Mouse (Mus musculus) hindbrain, embryonic 14.5 days (tissue): ENCODE results near the gene Epha3. TPM values are rescaled to one million over a fixed set of nuclear protein-coding genes. Genes with fewer than 3 reads are reported as not detected.
A peak's percentile ranks its signal among the peaks of the same experiment; 100 is the strongest.

Experiments
- ATAC-seq: fragments of 200-750 bp; cut with Nextera tagmentation; 2 replicates; pipeline ENCODE4 v1.8.0; 2017; ENCODE audit warnings: moderate number of reproducible peaks, mild to moderate bottlenecking, moderate TSS enrichment, moderate library complexity; ENCODE audit not compliant: low FRiP score
- DNase-seq: peaks from one replicate; pipeline ENCODE4 v3.0.0-alpha.2; 2015; ENCODE audit warnings: low spot score
- H3K27ac ChIP-seq: fragments of 300-500 bp; sonication (generic); 2 replicates; pipeline ENCODE4 v1.5.1; 2014; ENCODE audit warnings: mild to moderate bottlenecking, moderate library complexity
- H3K27me3 ChIP-seq: fragments of 300-500 bp; sonication (generic); 2 replicates; pipeline ENCODE4 v1.6.1; 2014; ENCODE audit warnings: mild to moderate bottlenecking, low read length, mixed read lengths; ENCODE audit not compliant: control insufficient read depth, insufficient read depth
- H3K36me3 ChIP-seq: fragments of 300-500 bp; sonication (generic); replicated peaks from 2 replicates; pipeline ENCODE4 v1.6.1; 2014; ENCODE audit not compliant: control insufficient read depth, insufficient read depth
- H3K4me1 ChIP-seq: fragments of 300-500 bp; sonication (generic); replicated peaks from 2 replicates; pipeline ENCODE4 v1.6.1; 2014; ENCODE audit warnings: antibody characterized with exemption, low read length, mixed read lengths; ENCODE audit not compliant: control insufficient read depth, insufficient read depth
- H3K4me2 ChIP-seq: fragments of 300-500 bp; sonication (generic); replicated peaks from 2 replicates; pipeline ENCODE4 v1.6.1; 2014; ENCODE audit warnings: mild to moderate bottlenecking, moderate library complexity
- H3K4me3 ChIP-seq: fragments of 300-500 bp; sonication (generic); replicated peaks from 2 replicates; pipeline ENCODE4 v1.5.1; 2014; ENCODE audit warnings: mild to moderate bottlenecking, low read length
- H3K9ac ChIP-seq: fragments of 300-500 bp; sonication (generic); 2 replicates; pipeline ENCODE4 v1.6.1; 2014
- H3K9me3 ChIP-seq: fragments of 300-500 bp; sonication (generic); 2 replicates; pipeline ENCODE4 v1.6.1; 2016; ENCODE audit warnings: low read length; ENCODE audit not compliant: control insufficient read depth
- WGBS: fragments of 180-500 bp; shearing (Covaris S2); extraction: QIAGEN DNeasy Blood & Tissue Kit; methylation state at CpG from one replicate; pipeline ENCODE4 v1.1.7; 2014; 5-methylcytosine and 5-hydroxymethylcytosine counted together
- polyA plus RNA-seq: library from polyadenylated mRNA; unstranded; fragments of >200 nt; fragmentation: Nextera tagmentation; extraction: Ambion mirVana; gene quantifications from 2 replicates; pipeline ENCODE4 v1.2.1, GENCODE M21; 2014

Epha3 gene
- polyA plus RNA-seq, 1 experiment from 2014 or later: 24.7 TPM

- no peak overlapping the region for H3K27ac ChIP-seq
- H3K27me3 ChIP-seq: no peaks in the 10 kb centered on the region
- H3K4me1 ChIP-seq: no peaks in the 10 kb centered on the region
- ATAC-seq (no peak), DNase-seq (no peak)
- 75% methylated on average over 2 of the region's 2 CpGs for WGBS
- no peak overlapping the region for H3K4me2 ChIP-seq
- H3K9ac ChIP-seq: no peak overlapping the region
- H3K9me3 ChIP-seq: no peaks in the 10 kb centered on the region
- no peak overlapping the region for H3K4me3 ChIP-seq
- no peaks in the 10 kb centered on the region for H3K36me3 ChIP-seq
Observed at GRCm38 (mm10) chr16:63798341-63798740, 65.6 kb downstream of the Epha3 start.

- H3K4me1 ChIP-seq: no peaks in the 10 kb centered on the region
- ATAC-seq (no peak), DNase-seq (no peak)
- H3K4me3 ChIP-seq: no peak overlapping the region
- no peaks in the 10 kb centered on the region for H3K36me3 ChIP-seq
- no peaks in the 10 kb centered on the region for H3K9me3 ChIP-seq
- no peaks in the 10 kb centered on the region for H3K27me3 ChIP-seq
- no peak overlapping the region for H3K4me2 ChIP-seq
- no peak overlapping the region for H3K27ac ChIP-seq
- no peak overlapping the region for H3K9ac ChIP-seq
- 66% methylated on average over 5 of the region's 5 CpGs for WGBS
Observed at GRCm38 (mm10) chr16:63794292-63794691, 69.7 kb downstream of the Epha3 start.

- H3K36me3 ChIP-seq: no peaks in the 10 kb centered on the region
- no peak for DNase-seq
- no peaks in the 10 kb centered on the region for H3K9me3 ChIP-seq
- no peaks in the 10 kb centered on the region for H3K27me3 ChIP-seq
- no peak overlapping the region for H3K4me3 ChIP-seq
- no peak for ATAC-seq
- 66% methylated on average over 1 of the region's 1 CpGs for WGBS
- H3K27ac ChIP-seq: no peak overlapping the region
- no peaks in the 10 kb centered on the region for H3K4me1 ChIP-seq
- no peak overlapping the region for H3K9ac ChIP-seq
- H3K4me2 ChIP-seq: no peak overlapping the region
Observed at GRCm38 (mm10) chr16:63793805-63794204, 70.2 kb downstream of the Epha3 start.

- no peak overlapping the region for H3K9ac ChIP-seq
- ATAC-seq (no peak; the same call in 1 of the 2 replicates), DNase-seq (peak; percentile 65)
- H3K4me1 ChIP-seq: no peaks in the 10 kb centered on the region
- H3K36me3 ChIP-seq: no peaks in the 10 kb centered on the region
- no peaks in the 10 kb centered on the region for H3K9me3 ChIP-seq
- no peak overlapping the region for H3K4me2 ChIP-seq
- no peak overlapping the region for H3K4me3 ChIP-seq
- no peak overlapping the region for H3K27ac ChIP-seq
- no peaks in the 10 kb centered on the region for H3K27me3 ChIP-seq
- WGBS: 57% methylated on average over 2 of the region's 2 CpGs
Observed at GRCm38 (mm10) chr16:63792084-63792483, 71.9 kb downstream of the Epha3 start.

GRCm38 (mm10) chr16:63783544-63783943 lies 80.4 kb downstream of the Epha3 start:
- H3K4me1 ChIP-seq: no peaks in the 10 kb centered on the region
- H3K27ac ChIP-seq: no peak overlapping the region
- DNase-seq (no peak), ATAC-seq (no peak)
- no peak overlapping the region for H3K4me2 ChIP-seq
- no peaks in the 10 kb centered on the region for H3K36me3 ChIP-seq
- H3K9ac ChIP-seq: no peak overlapping the region
- no peaks in the 10 kb centered on the region for H3K27me3 ChIP-seq
- 77% methylated on average over 7 of the region's 7 CpGs for WGBS
- no peaks in the 10 kb centered on the region for H3K9me3 ChIP-seq
- H3K4me3 ChIP-seq: no peak overlapping the region

GRCm38 (mm10) chr16:63782101-63782500 lies 81.9 kb downstream of the Epha3 start:
- Histone ChIP-seq H3K9me3 (no peaks in the 10 kb centered on the region), H3K4me3 (no peak overlapping the region)

GRCm38 (mm10) chr16:63780151-63780550 lies 83.8 kb downstream of the Epha3 start:
- WGBS: 85% methylated on average over 5 of the region's 5 CpGs

More at GRCm38 (mm10) chr16:63782101-63782500, 81.9 kb downstream of the Epha3 start:
- ATAC-seq (no peak), DNase-seq (no peak)
- no peaks in the 10 kb centered on the region for H3K36me3 ChIP-seq
- H3K27me3 ChIP-seq: no peaks in the 10 kb centered on the region
- WGBS: 79% methylated on average over 1 of the region's 1 CpGs
- H3K27ac ChIP-seq: no peak overlapping the region
- H3K9ac ChIP-seq: no peak overlapping the region
- no peak overlapping the region for H3K4me2 ChIP-seq
- H3K4me1 ChIP-seq: no peaks in the 10 kb centered on the region

GRCm38 (mm10) chr16:63777811-63778210 lies 86.2 kb downstream of the Epha3 start:
- Histone ChIP-seq H3K27me3 (no peaks in the 10 kb centered on the region), H3K9ac (no peak overlapping the region), H3K36me3 (no peaks in the 10 kb centered on the region), H3K27ac (no peak overlapping the region), H3K4me2 (no peak overlapping the region), H3K9me3 (no peaks in the 10 kb centered on the region), H3K4me3 (no peak overlapping the region), H3K4me1 (no peaks in the 10 kb centered on the region)
- ATAC-seq (no peak), DNase-seq (no peak)
- WGBS: 19% methylated on average over 1 of the region's 1 CpGs

More at GRCm38 (mm10) chr16:63780151-63780550, 83.8 kb downstream of the Epha3 start:
- H3K27me3 ChIP-seq: no peaks in the 10 kb centered on the region
- H3K4me2 ChIP-seq: no peak overlapping the region
- H3K4me3 ChIP-seq: no peak overlapping the region
- no peak for ATAC-seq
- H3K27ac ChIP-seq: no peak overlapping the region
- no peaks in the 10 kb centered on the region for H3K9me3 ChIP-seq
- no peak for DNase-seq
- no peaks in the 10 kb centered on the region for H3K36me3 ChIP-seq
- no peak overlapping the region for H3K9ac ChIP-seq
- no peaks in the 10 kb centered on the region for H3K4me1 ChIP-seq

GRCm38 (mm10) chr16:63772566-63772965 lies 91.4 kb downstream of the Epha3 start:
- DNase-seq: no peak
- Histone ChIP-seq H3K27ac (no peak overlapping the region), H3K36me3 (no peaks in the 10 kb centered on the region), H3K4me2 (no peak overlapping the region), H3K9ac (no peak overlapping the region), H3K4me1 (no peaks in the 10 kb centered on the region), H3K27me3 (no peaks in the 10 kb centered on the region), H3K4me3 (no peak overlapping the region), H3K9me3 (no peaks in the 10 kb centered on the region)
- WGBS: 83% methylated on average over 3 of the region's 3 CpGs
- ATAC-seq: no peak

- Histone ChIP-seq H3K27me3 (no peaks in the 10 kb centered on the region), H3K27ac (no peak overlapping the region), H3K9ac (no peak overlapping the region), H3K36me3 (no peaks in the 10 kb centered on the region), H3K9me3 (no peaks in the 10 kb centered on the region), H3K4me1 (no peaks in the 10 kb centered on the region), H3K4me3 (no peak overlapping the region), H3K4me2 (no peak overlapping the region)
- 87% methylated on average over 5 of the region's 5 CpGs for WGBS
- no peak for DNase-seq
- no peak for ATAC-seq
Observed at GRCm38 (mm10) chr16:63767589-63767988, 96.4 kb downstream of the Epha3 start.
